Mouse (Mus musculus): ENCODE measurements around the gene Hspa1b. TPM values are rescaled to one million over a fixed set of nuclear protein-coding genes. Genes with fewer than 3 reads are reported as not detected.
A peak's percentile ranks its signal among the peaks of the same experiment; 100 is the strongest.
"Not testable (repeated sequence)": the region's sequence is repeated elsewhere in the genome, so short reads cannot be mapped to it uniquely, and the experiment has no call there.

Hspa1b gene
- polyA plus RNA-seq, 1 experiment = 58.3 TPM

- DNase-seq (ENCODE audit: low read depth) = no peak
Measured at GRCm38 (mm10) chr17:34982328-34982727, 23.3 kb upstream of the Hspa1b start.

- DNase-seq (ENCODE audit: low read depth) = no peak
Measured at GRCm38 (mm10) chr17:34981690-34982180, 22.7 kb upstream of the Hspa1b start, which contains the start of gene Lsm2. Gene Lsm2 (plus strand): TSS chr17:34981862.

- no peak for DNase-seq (ENCODE audit: low read depth)
Measured at GRCm38 (mm10) chr17:34980655-34981054, 21.6 kb upstream of the Hspa1b start.

- no peak for DNase-seq (ENCODE audit: low read depth)
Measured at GRCm38 (mm10) chr17:34979631-34980030, 20.6 kb upstream of the Hspa1b start.

GRCm38 (mm10) chr17:34978239-34978638, 19.2 kb upstream of the Hspa1b start:
- no peak for DNase-seq (ENCODE audit: low read depth)

GRCm38 (mm10) chr17:34977000-34977399, 18.0 kb upstream of the Hspa1b start:
- no peak for DNase-seq (ENCODE audit: low read depth)

GRCm38 (mm10) chr17:34975581-34976492, 16.8 kb upstream of the Hspa1b start:
- DNase-seq (ENCODE audit: low read depth) = no peak

GRCm38 (mm10) chr17:34972069-34972749, 13.2 kb upstream of the Hspa1b start, which contains the start of the genes Hspa1a and Hspa1l:
Gene Hspa1a (minus strand): TSS chr17:34972156.
Gene Hspa1l (plus strand): TSS chr17:34972703.
- DNase-seq (ENCODE audit: low read depth) = not testable (repeated sequence)

- not testable (repeated sequence) for DNase-seq (ENCODE audit: low read depth)
Measured at GRCm38 (mm10) chr17:34971694-34972068, 12.6 kb upstream of the Hspa1b start.

- DNase-seq (ENCODE audit: low read depth) = not testable (repeated sequence)
Measured at GRCm38 (mm10) chr17:34970850-34971249, 11.8 kb upstream of the Hspa1b start.

GRCm38 (mm10) chr17:34969822-34970221, 10.8 kb upstream of the Hspa1b start, which contains the start of gene Gm20481:
Gene Gm20481 (plus strand): TSS chr17:34969912.
- DNase-seq (ENCODE audit: low read depth) = not testable (repeated sequence)

GRCm38 (mm10) chr17:34965627-34966026, 6.6 kb upstream of the Hspa1b start:
- DNase-seq (ENCODE audit: low read depth) = no peak

GRCm38 (mm10) chr17:34964640-34965049, 5.6 kb upstream of the Hspa1b start:
- DNase-seq (ENCODE audit: low read depth) = peak; percentile 98

- no peak for DNase-seq (ENCODE audit: low read depth)
Measured at GRCm38 (mm10) chr17:34962841-34963240, 3.8 kb upstream of the Hspa1b start.

GRCm38 (mm10) chr17:34962125-34962524, 3.1 kb upstream of the Hspa1b start:
- no peak for DNase-seq (ENCODE audit: low read depth)

GRCm38 (mm10) chr17:34960702-34961493, 1.9 kb upstream of the Hspa1b start:
- DNase-seq (ENCODE audit: low read depth) = no peak

GRCm38 (mm10) chr17:34959881-34960515, 960 bp upstream of the Hspa1b start:
- no peak for DNase-seq (ENCODE audit: low read depth)

- DNase-seq (ENCODE audit: low read depth) = not testable (repeated sequence)
Measured at GRCm38 (mm10) chr17:34958734-34959129, 306 bp downstream of the Hspa1b start.

- not testable (repeated sequence) for DNase-seq (ENCODE audit: low read depth)
Measured at GRCm38 (mm10) chr17:34957966-34958365, 1.1 kb downstream of the Hspa1b start.

- not testable (repeated sequence) for DNase-seq (ENCODE audit: low read depth)
Measured at GRCm38 (mm10) chr17:34957291-34957690, 1.7 kb downstream of the Hspa1b start.

- no peak for DNase-seq (ENCODE audit: low read depth)
Measured at GRCm38 (mm10) chr17:34956340-34956739, 2.7 kb downstream of the Hspa1b start.
